Mouse (Mus musculus): ENCODE measurements around the gene Ppip5k1. TPM values are rescaled to one million over a fixed set of nuclear protein-coding genes. Genes with fewer than 3 reads are reported as not detected.

The Ppip5k1 gene
- polyA plus RNA-seq, 1 experiment from 2014 or later = 15.1 TPM

- WGBS = 10% methylated on average over 4 of the region's 4 CpGs
- ATAC-seq (ENCODE audit: low FRiP score, low read depth) = peak; percentile 51
Observed at GRCm38 (mm10) chr2:121271928-121272516, 83.2 kb downstream of the Ppip5k1 start.

DNA sequence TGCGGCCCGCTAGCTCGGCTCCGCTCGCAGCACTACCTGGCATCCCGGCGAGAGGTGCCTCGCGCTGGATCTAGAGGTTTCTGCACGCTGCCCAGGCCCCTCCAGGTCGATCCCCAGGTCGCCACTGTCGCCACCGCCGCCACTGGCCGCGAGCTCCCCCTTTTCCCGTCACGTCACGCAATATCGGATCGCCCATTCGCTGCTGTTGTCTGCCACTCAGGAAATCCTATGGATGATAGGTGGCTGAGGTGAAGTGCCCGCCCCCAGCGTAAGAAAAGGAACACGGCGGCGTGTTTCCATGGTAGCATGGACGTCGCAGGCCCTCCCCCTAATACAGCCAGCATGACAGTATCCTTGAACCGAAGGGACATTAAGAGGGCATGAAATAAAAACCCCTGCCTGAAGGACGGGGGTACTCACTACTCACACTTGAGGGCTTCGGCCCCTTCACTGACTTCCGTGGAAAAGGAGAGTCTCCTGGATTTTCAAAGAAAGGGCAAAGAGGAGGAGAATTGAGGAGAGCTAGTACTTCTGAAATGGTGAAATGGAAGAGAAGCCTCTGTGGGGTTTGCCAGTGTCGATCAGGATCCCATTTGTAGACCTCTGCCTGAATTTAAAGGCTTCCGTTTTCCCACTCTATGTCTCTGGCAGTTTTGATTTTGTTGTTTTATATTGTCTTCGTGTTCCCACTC is 83.8 kb downstream of the Ppip5k1 start, which contains the start of gene Trp53bp1:
Trp53bp1 (minus strand) TSS at position 172 of the 692 bp plus-strand sequence.
- Histone ChIP-seq H3K4me2 (replicated peaks) (peak within 1 kb of the TSS; percentile 78), H3K36me3 (peaks cover 33% of the 10 kb centered on the region), H3K9ac (replicated peaks) (peak within 1 kb of the TSS; percentile 94), H3K27me3 (no peaks in the 10 kb centered on the region), H3K27ac (replicated peaks) (peak within 1 kb of the TSS; percentile 96), H3K4me1 (peaks cover 33% of the 10 kb centered on the region), H3K4me3 (peak within 1 kb of the TSS; percentile 91), H3K9me3 (no peaks in the 10 kb centered on the region)
- ATAC-seq (ENCODE audit: low FRiP score, low read depth) = peak; percentile 98
- WGBS = under 1% methylated on average over 37 of the region's 37 CpGs

More at GRCm38 (mm10) chr2:121271928-121272516, 83.2 kb downstream of the Ppip5k1 start:
- Histone ChIP-seq H3K27ac (replicated peaks) (peak overlapping the region; percentile 96), H3K9ac (replicated peaks) (no peak overlapping the region), H3K4me3 (peak overlapping the region; percentile 91), H3K27me3 (no peaks in the 10 kb centered on the region), H3K36me3 (peaks cover 29% of the 10 kb centered on the region), H3K4me2 (replicated peaks) (peak overlapping the region; percentile 78), H3K9me3 (no peaks in the 10 kb centered on the region), H3K4me1 (peaks cover 33% of the 10 kb centered on the region)

GRCm38 (mm10) chr2:121270521-121271235 is 84.5 kb downstream of the Ppip5k1 start:
- peak overlapping the region; percentile 91 for H3K4me3 ChIP-seq
- peak overlapping the region; percentile 78 for H3K4me2 ChIP-seq (replicated peaks)
- H3K36me3 ChIP-seq = peaks cover 35% of the 10 kb centered on the region
- H3K4me1 ChIP-seq = peaks cover 33% of the 10 kb centered on the region
- 2% methylated on average over 33 of the region's 35 CpGs for WGBS
- peak overlapping the region; percentile 96 for H3K27ac ChIP-seq (replicated peaks)
- H3K9ac ChIP-seq (replicated peaks) = peak overlapping the region; percentile 94
- peak; percentile 85 for ATAC-seq (ENCODE audit: low FRiP score, low read depth)
- no peaks in the 10 kb centered on the region for H3K27me3 ChIP-seq
- H3K9me3 ChIP-seq = no peaks in the 10 kb centered on the region

DNA sequence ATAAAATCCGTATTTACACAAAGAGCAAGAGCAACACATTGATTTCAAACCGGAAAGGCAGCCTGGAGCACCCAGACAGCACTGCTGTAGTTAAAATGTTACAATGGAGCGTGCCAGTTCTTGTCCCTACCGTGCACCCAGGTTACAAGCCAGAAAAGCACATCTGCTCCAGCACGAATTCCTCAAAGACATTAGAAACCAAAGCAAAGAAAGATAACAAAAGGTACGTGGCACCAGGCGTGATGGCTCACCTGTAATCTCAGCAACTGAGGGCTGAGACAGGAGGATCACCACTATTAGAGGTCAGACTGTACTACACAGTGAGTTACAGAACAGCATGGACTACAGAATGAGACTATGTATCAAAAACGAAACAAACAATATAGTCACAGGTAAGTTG is 86.8 kb downstream of the Ppip5k1 start:
- H3K4me2 ChIP-seq (replicated peaks) = peak overlapping the region; percentile 78
- H3K4me3 ChIP-seq = no peak overlapping the region
- H3K27ac ChIP-seq (replicated peaks) = no peak overlapping the region
- H3K4me1 ChIP-seq = peaks cover 33% of the 10 kb centered on the region
- no peak for ATAC-seq (ENCODE audit: low FRiP score, low read depth)
- H3K9me3 ChIP-seq = no peaks in the 10 kb centered on the region
- H3K27me3 ChIP-seq = no peaks in the 10 kb centered on the region
- H3K9ac ChIP-seq (replicated peaks) = no peak overlapping the region
- 85% methylated on average over 8 of the region's 8 CpGs for WGBS
- H3K36me3 ChIP-seq = peaks cover 45% of the 10 kb centered on the region

Other genes starting within 250 kb of the Ppip5k1 start
- gene Tgm7, start 245.6 kb downstream of the Ppip5k1 start, polyA plus RNA-seq (2016; fragmentation: Nextera tagmentation; extraction: Ambion mirVana) = not detected in 2 replicates
- 29.7 and 34.4 TPM in 2 replicates for gene Adal, start 215.0 kb downstream of the Ppip5k1 start, polyA plus RNA-seq (2016; fragmentation: Nextera tagmentation; extraction: Ambion mirVana)
- 21.2 and 24.2 TPM in 2 replicates for gene Lcmt2, start 214.7 kb downstream of the Ppip5k1 start, polyA plus RNA-seq (2016; fragmentation: Nextera tagmentation; extraction: Ambion mirVana)
- gene Tubgcp4, start 184.7 kb downstream of the Ppip5k1 start, polyA plus RNA-seq (2016; fragmentation: Nextera tagmentation; extraction: Ambion mirVana) = 81.9 and 82.5 TPM in 2 replicates
- 14.3 TPM in 2 replicates for gene Zscan29, start 184.3 kb downstream of the Ppip5k1 start, polyA plus RNA-seq (2016; fragmentation: Nextera tagmentation; extraction: Ambion mirVana)
- 230 and 245 TPM in 2 replicates for gene Trp53bp1, start 84.0 kb downstream of the Ppip5k1 start, polyA plus RNA-seq (2016; fragmentation: Nextera tagmentation; extraction: Ambion mirVana)
- gene Map1a, start 65.8 kb downstream of the Ppip5k1 start, polyA plus RNA-seq (2016; fragmentation: Nextera tagmentation; extraction: Ambion mirVana) = 14.7 and 16.8 TPM in 2 replicates
- 6.4 and 7.2 TPM in 2 replicates for gene Ckmt1, start 2.3 kb upstream of the Ppip5k1 start, polyA plus RNA-seq (2016; fragmentation: Nextera tagmentation; extraction: Ambion mirVana)
- gene Strc, start 31.8 kb upstream of the Ppip5k1 start, polyA plus RNA-seq (2016; fragmentation: Nextera tagmentation; extraction: Ambion mirVana) = not detected in 2 replicates
- gene Pdia3, start 58.4 kb upstream of the Ppip5k1 start, polyA plus RNA-seq (2016; fragmentation: Nextera tagmentation; extraction: Ambion mirVana) = 457 and 459 TPM in 2 replicates
- 3.0 and 3.3 TPM in 2 replicates for gene Catsper2, start 58.4 kb upstream of the Ppip5k1 start, polyA plus RNA-seq (2016; fragmentation: Nextera tagmentation; extraction: Ambion mirVana)
- gene Ell3, start 88.9 kb upstream of the Ppip5k1 start, polyA plus RNA-seq (2016; fragmentation: Nextera tagmentation; extraction: Ambion mirVana) = 1.7 and 2.3 TPM in 2 replicates
- gene Serf2, start 93.8 kb upstream of the Ppip5k1 start, polyA plus RNA-seq (2016; fragmentation: Nextera tagmentation; extraction: Ambion mirVana) = 456 and 461 TPM in 2 replicates
- gene Hypk, start 97.9 kb upstream of the Ppip5k1 start, polyA plus RNA-seq (2016; fragmentation: Nextera tagmentation; extraction: Ambion mirVana) = 108 and 127 TPM in 2 replicates
- 0.85 and 1.2 TPM in 2 replicates for gene Serinc4, start 101.4 kb upstream of the Ppip5k1 start, polyA plus RNA-seq (2016; fragmentation: Nextera tagmentation; extraction: Ambion mirVana)
- gene Mfap1b, start 118.7 kb upstream of the Ppip5k1 start, polyA plus RNA-seq (2016; fragmentation: Nextera tagmentation; extraction: Ambion mirVana) = 66.4 and 70.8 TPM in 2 replicates
- 31.9 and 34.8 TPM in 2 replicates for gene Mfap1a, start 151.3 kb upstream of the Ppip5k1 start, polyA plus RNA-seq (2016; fragmentation: Nextera tagmentation; extraction: Ambion mirVana)
- 11.0 TPM in 2 replicates for gene Wdr76, start 151.3 kb upstream of the Ppip5k1 start, polyA plus RNA-seq (2016; fragmentation: Nextera tagmentation; extraction: Ambion mirVana)

All from midbrain, embryonic 12.5 days (tissue).